Comparison of ENCODE assay signal across 11 mouse cellular contexts in genomic region chr7:126039247-126039835, GRCm38 (mm10). TPM values are rescaled to one million over a fixed set of nuclear protein-coding genes. Genes with fewer than 3 reads are reported as not detected.
DNase-seq lines count a peak whose midpoint lies in the region; ATAC-seq and TF ChIP-seq lines count a peak whose summit lies in the region.
"Had no signal": no experiment of that assay in that cellular context is flagged by ENCODE, and none has a peak within 500 bp of the region (broad histone marks: within the 10 kb centered on the region; RNA-seq: fewer than 3 reads in every experiment).

No protein-coding gene starts in this region.

- H3K27me3 ChIP-seq in forebrain, postnatal 0 days (ENCODE audit: insufficient read depth, low read length): no peaks in the 10 kb centered on the region
- no peaks in the 10 kb centered on the region for H3K27me3 ChIP-seq in liver, embryonic 16.5 days (ENCODE audit: control insufficient read depth, insufficient read depth, low read depth, low read length)

- no peaks in the 10 kb centered on the region for H3K9me3 ChIP-seq in forebrain, postnatal 0 days (ENCODE audit: low read length)
- H3K9me3 ChIP-seq in liver, embryonic 16.5 days (replicated peaks; ENCODE audit: control insufficient read depth, low read length): no peaks in the 10 kb centered on the region

- no peak for TF ChIP-seq CTCF in forebrain, postnatal 0 days (IDR thresholded peaks at IDR 0.05; ENCODE audit: low read depth)

- no peak for ATAC-seq in forebrain, postnatal 0 days
- ATAC-seq in liver, embryonic 16.5 days (ENCODE audit: low read depth): peak; percentile 75

- H3K4me1 ChIP-seq in forebrain, postnatal 0 days (ENCODE audit: insufficient read depth): peaks cover 12% of the 10 kb centered on the region; the same call in 1 of the 2 replicates
- H3K4me1 ChIP-seq in liver, embryonic 16.5 days (ENCODE audit: control insufficient read depth, low read depth, low read length): peaks cover 58% of the 10 kb centered on the region

- DNase-seq in spleen, adult 12 weeks (ENCODE audit: low spot score): peak; percentile 10
- DNase-seq in spleen, postnatal 10 days (ENCODE audit: low spot score in 2 of 2): no peak
- no peak for DNase-seq in forebrain, postnatal 0 days
- no peak for DNase-seq in urinary bladder, postnatal 25 days (ENCODE audit: low spot score)
- no peak for DNase-seq in thymus, postnatal 36 days
- DNase-seq in cerebellum, postnatal 4 days (ENCODE audit: low spot score in 2 of 2): no peak
- DNase-seq: layer of hippocampus, adult 9-11 months; thymus, adult 18-20 months had no signal

- no peak overlapping the region for H3K4me3 ChIP-seq in forebrain, postnatal 0 days (ENCODE audit: low read depth, low read length)
- H3K4me3 ChIP-seq in liver, embryonic 16.5 days (ENCODE audit: low read depth, low read length): no peak overlapping the region

- peak overlapping the region; percentile 58; the same call in 1 of the 2 replicates for H3K27ac ChIP-seq in forebrain, postnatal 0 days (ENCODE audit: low read depth, low read length)
- peak overlapping the region; percentile 86 for H3K27ac ChIP-seq in liver, embryonic 16.5 days (ENCODE audit: low read length)

- H3K36me3 ChIP-seq in forebrain, postnatal 0 days (ENCODE audit: insufficient read depth): no peaks in the 10 kb centered on the region
- no peaks in the 10 kb centered on the region for H3K36me3 ChIP-seq in liver, embryonic 16.5 days (ENCODE audit: control insufficient read depth, insufficient read depth)

- H3K4me2 ChIP-seq in forebrain, postnatal 0 days (ENCODE audit: low read depth): peak overlapping the region; percentile 30; the same call in 1 of the 2 replicates
- peak overlapping the region; percentile 2 for H3K4me2 ChIP-seq in liver, embryonic 16.5 days (ENCODE audit: low read depth, low read length)

- 63% methylated on average over 5 of the region's 5 CpGs for WGBS in forebrain, postnatal 0 days
- 47% methylated on average over 5 of the region's 5 CpGs for WGBS in liver, embryonic 16.5 days (ENCODE audit: insufficient replicate concordance)

- H3K9ac ChIP-seq in forebrain, postnatal 0 days: 0 out of 2 replicates have a peak overlapping the region, but pooled peaks have one; percentile 28
- H3K9ac ChIP-seq in liver, embryonic 16.5 days (ENCODE audit: low read depth, low read length): peak overlapping the region; percentile 38

RNA-seq across cellular contexts. Expression of gene Gsg1l, which starts 42.9 kb away (rescaled TPM):
- total RNA-seq in forebrain, postnatal 0 days (2014; rRNA removed): 16.4 and 20.0 TPM in 2 replicates
- 10.3 and 10.7 TPM in 2 replicates for polyA plus RNA-seq in forebrain, postnatal 0 days (2015; fragmentation: Nextera tagmentation; extraction: Ambion mirVana)
- polyA plus RNA-seq in liver, embryonic 16.5 days (2015; fragmentation: Nextera tagmentation; extraction: Ambion mirVana): 0.02 and 0.05 TPM in 2 replicates
- total RNA-seq: common myeloid progenitor, adult 5-6 weeks; neutrophil, adult 5-6 weeks had no signal

Comparison
In these comparisons a context has a peak if more than half of its experiments do, and no peak if none do; other contexts are left out.
1. RNA of gene Gsg1l, which starts 42.9 kb away (polyA plus RNA-seq): 10.3 to 10.7 TPM in forebrain, postnatal 0 days; 0.02 to 0.05 TPM in liver, embryonic 16.5 days; every median in the first group is over 10 times any median in the second.